Mouse (Mus musculus) central nervous system, embryonic 18 days (tissue): ENCODE measurements around the gene Dll1. TPM values are rescaled to one million over a fixed set of nuclear protein-coding genes. Genes with fewer than 3 reads are reported as not detected.

Source experiments
- polyA plus RNA-seq: library from polyadenylated mRNA; depleted of rRNA; stranded (reverse); fragments of >200 nt; gene quantifications from 2 replicates; pipeline ENCODE4 v1.2.3, GENCODE M21; 2012; rRNA removed

The Dll1 gene
- polyA plus RNA-seq: 26.8 and 28.3 TPM in 2 replicates

GRCm38 (mm10) chr17:15376494-15377181, at the start of gene Dll1:
Gene Dll1, minus strand, starts transcription at chr17:15376872.

GRCm38 (mm10) chr17:15395997-15396675, 19.5 kb upstream of the Dll1 start, which contains the start of gene Fam120b:
Gene Fam120b, plus strand, starts transcription at chr17:15396202.

Other genes with a start within 250 kb of the Dll1 start
- 27.2 and 27.4 TPM in 2 replicates for gene Fam120b, start 19.3 kb upstream of the Dll1 start, polyA plus RNA-seq
- 182 and 191 TPM in 2 replicates for gene Psmb1, start 122.9 kb upstream of the Dll1 start, polyA plus RNA-seq
- 70.5 and 71.9 TPM in 2 replicates for gene Tbp, start 123.0 kb upstream of the Dll1 start, polyA plus RNA-seq
- 33.4 and 35.5 TPM in 2 replicates for gene Pdcd2, start 150.4 kb upstream of the Dll1 start, polyA plus RNA-seq
- gene Prdm9, start 187.5 kb upstream of the Dll1 start, polyA plus RNA-seq: 2.0 and 2.6 TPM in 2 replicates